Mouse (Mus musculus): ENCODE data around the gene Cox10.
"Not testable (repeated sequence)": the region's sequence is repeated elsewhere in the genome, so short reads cannot be mapped to it uniquely, and the experiment has no call there.

The Cox10 gene

GRCm38 (mm10) chr11:64078956-64079726, at the start of gene Cox10:
Gene Cox10, minus strand, starts transcription at chr11:64079468.
- DNase-seq = peak; percentile 76

GRCm38 (mm10) chr11:64128016-64128415, 48.7 kb upstream of the Cox10 start:
- DNase-seq = no peak

- DNase-seq = no peak
These were observed 46.2 kb upstream of the Cox10 start for GRCm38 (mm10) chr11:64125471-64125870.

GRCm38 (mm10) chr11:64123174-64123573, 43.9 kb upstream of the Cox10 start:
- not testable (repeated sequence) for DNase-seq

- DNase-seq = no peak
These were observed 37.4 kb upstream of the Cox10 start for GRCm38 (mm10) chr11:64116711-64117110.

GRCm38 (mm10) chr11:64115822-64116221, 36.6 kb upstream of the Cox10 start:
- no peak for DNase-seq

GRCm38 (mm10) chr11:64115101-64115500, 35.8 kb upstream of the Cox10 start:
- no peak for DNase-seq

GRCm38 (mm10) chr11:64100060-64100459, 20.8 kb upstream of the Cox10 start:
- DNase-seq = no peak

- no peak for DNase-seq
These were observed 13.8 kb upstream of the Cox10 start for GRCm38 (mm10) chr11:64093058-64093457.

GRCm38 (mm10) chr11:64091150-64091549, 11.9 kb upstream of the Cox10 start:
- no peak for DNase-seq

GRCm38 (mm10) chr11:64089682-64090081, 10.4 kb upstream of the Cox10 start:
- DNase-seq = no peak

- DNase-seq = no peak
These were observed 6.6 kb upstream of the Cox10 start for GRCm38 (mm10) chr11:64085888-64086287.

- no peak for DNase-seq
These were observed 436 bp upstream of the Cox10 start for GRCm38 (mm10) chr11:64079727-64080081.

- no peak for DNase-seq
These were observed 3.1 kb downstream of the Cox10 start for GRCm38 (mm10) chr11:64076212-64076611.

- no peak for DNase-seq
These were observed 5.9 kb downstream of the Cox10 start for GRCm38 (mm10) chr11:64073379-64073778.

GRCm38 (mm10) chr11:64071536-64071935, 7.7 kb downstream of the Cox10 start:
- no peak for DNase-seq

GRCm38 (mm10) chr11:64066001-64066400, 13.3 kb downstream of the Cox10 start:
- DNase-seq = no peak

GRCm38 (mm10) chr11:64063130-64063529, 16.1 kb downstream of the Cox10 start:
- no peak for DNase-seq

- DNase-seq = no peak
These were observed 17.0 kb downstream of the Cox10 start for GRCm38 (mm10) chr11:64062226-64062625.

- no peak for DNase-seq
These were observed 20.0 kb downstream of the Cox10 start for GRCm38 (mm10) chr11:64059305-64059704.

GRCm38 (mm10) chr11:64058474-64058873, 20.8 kb downstream of the Cox10 start:
- DNase-seq = no peak

- DNase-seq = no peak
These were observed 25.9 kb downstream of the Cox10 start for GRCm38 (mm10) chr11:64053371-64053770.

- no peak for DNase-seq
These were observed 27.9 kb downstream of the Cox10 start for GRCm38 (mm10) chr11:64051195-64051968.

GRCm38 (mm10) chr11:64047432-64047831, 31.8 kb downstream of the Cox10 start:
- DNase-seq = no peak
